Mouse (Mus musculus) gonadal fat pad, adult 2 months (tissue): Measurements from ENCODE around the gene Hoxb1. TPM values are rescaled to one million over a fixed set of nuclear protein-coding genes. Genes with fewer than 3 reads are reported as not detected.

Source experiments
- DNase-seq: peaks from one replicate; pipeline ENCODE4 v3.0.0-alpha.2; 2012; ENCODE audit warnings: low read depth
- polyA plus RNA-seq: library from polyadenylated mRNA; depleted of rRNA; stranded (reverse); fragments of >200 nt; gene quantifications from 2 replicates; pipeline ENCODE4 v1.2.3, GENCODE M21; 2012

Hoxb1 gene
- polyA plus RNA-seq, 1 experiment = 0.92 TPM

DNA sequence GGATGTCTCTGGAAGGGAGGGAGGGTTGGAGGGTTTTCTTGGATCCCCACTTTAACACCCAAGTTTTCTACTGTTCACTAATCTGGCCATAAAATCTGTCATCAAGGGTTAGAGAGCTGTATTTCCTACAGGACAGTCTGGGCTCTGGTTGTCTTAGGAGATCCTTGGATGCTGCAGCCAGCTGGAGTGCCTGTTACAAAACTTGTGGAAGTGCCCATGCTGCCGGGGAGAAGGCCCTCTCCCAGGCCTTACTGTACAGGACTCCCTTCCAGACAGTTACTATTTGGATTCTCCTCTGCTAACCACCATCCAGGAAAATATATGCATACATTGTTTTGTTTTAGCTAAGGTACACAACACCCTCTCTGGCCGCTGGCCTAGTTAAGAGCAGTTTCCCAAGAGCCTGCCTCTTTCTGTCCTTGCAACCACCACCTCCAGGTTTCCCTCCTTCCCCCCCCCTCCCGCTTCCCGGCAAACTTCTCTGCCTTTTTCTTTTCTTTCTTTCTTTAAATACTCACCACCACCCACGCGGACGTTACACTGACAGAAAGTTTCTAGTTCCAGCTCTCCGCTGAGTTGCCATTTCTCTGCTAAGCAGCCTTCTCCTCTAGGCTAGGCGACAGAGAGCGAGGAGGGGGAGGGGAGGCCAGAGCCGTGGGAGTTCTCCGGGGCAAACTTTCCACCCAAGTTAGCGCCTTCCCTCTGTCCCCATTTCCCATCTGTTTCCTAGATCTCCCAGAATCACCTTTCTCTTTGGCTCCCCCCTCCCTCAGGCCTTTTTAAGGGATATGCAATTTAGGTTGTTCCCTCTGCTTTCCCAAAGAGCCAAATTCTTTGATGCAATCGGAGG, 15.8 kb upstream of the Hoxb1 start:
- DNase-seq = no peak

GRCm38 (mm10) chr11:96350341-96350624, 15.3 kb upstream of the Hoxb1 start, which contains the start of gene Hoxb2:
Gene Hoxb2 (plus strand): TSS chr11:96350525.
- no peak for DNase-seq

DNA sequence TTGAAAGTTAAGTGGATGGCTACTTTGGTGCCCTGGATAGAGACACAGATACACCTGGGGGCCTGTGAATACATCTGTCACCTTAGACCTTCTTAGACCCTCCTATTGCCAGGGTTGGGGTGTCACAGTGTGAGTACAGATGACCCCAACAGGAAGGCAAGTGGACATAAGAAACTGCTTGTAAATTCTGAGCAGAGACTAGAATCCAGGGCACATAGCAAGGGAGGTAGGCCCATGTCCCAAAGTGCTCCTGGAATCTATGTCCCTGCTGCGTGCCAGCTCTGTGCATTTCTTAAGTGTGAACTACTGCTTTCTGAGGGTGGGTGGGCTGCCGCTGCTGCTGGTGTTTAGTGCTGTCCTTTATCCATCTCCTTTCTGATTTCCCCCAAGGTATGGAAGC, 14.8 kb upstream of the Hoxb1 start:
- DNase-seq = no peak

DNA sequence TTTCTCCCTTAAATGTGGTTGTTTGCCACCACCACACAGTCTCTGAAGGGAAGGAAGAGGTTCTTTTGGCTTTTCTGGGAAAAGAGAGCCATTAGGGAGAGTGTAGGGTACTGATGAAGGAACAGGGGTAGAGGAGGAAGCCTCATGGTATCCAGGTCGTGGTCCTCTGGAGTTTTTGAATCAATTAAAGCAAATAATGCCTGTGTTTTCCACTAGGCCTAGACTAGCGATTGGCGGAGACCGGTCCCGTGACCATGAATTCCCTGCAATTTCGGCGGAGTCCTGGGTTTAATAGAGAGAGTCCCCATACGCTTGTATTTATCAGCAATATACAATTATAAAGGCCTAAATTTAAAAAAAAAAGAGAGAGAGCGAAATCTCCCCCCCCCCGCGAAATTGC, 14.2 kb upstream of the Hoxb1 start:
- no peak for DNase-seq

GRCm38 (mm10) chr11:96351831-96352230, 13.7 kb upstream of the Hoxb1 start:
- DNase-seq = no peak

GRCm38 (mm10) chr11:96352691-96353521, 12.6 kb upstream of the Hoxb1 start:
- no peak for DNase-seq

GRCm38 (mm10) chr11:96353522-96353841, 12.1 kb upstream of the Hoxb1 start:
- DNase-seq = no peak

- no peak for DNase-seq
Measured at GRCm38 (mm10) chr11:96353939-96354338, 11.6 kb upstream of the Hoxb1 start.

DNA sequence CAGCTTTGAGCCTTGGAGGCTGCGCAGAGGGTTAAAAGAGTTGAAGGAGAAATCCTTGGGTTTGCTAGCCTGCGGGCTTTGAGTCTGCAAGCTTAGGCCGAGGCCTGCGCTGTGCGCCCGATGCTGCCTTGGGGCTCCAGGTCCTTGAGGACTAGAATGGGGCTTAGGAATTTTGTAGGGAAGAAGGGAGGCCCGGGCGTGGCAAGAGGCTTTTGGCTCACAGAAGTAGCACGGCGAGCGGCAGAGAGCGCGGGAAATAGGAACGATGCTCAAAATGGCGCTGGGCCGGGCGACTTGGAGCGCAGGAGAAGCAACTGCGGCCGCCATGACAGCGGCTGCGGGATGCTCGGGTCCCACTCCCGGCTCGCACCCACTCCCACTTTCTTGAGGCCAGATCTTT, 11.2 kb upstream of the Hoxb1 start:
- no peak for DNase-seq

- DNase-seq = no peak
Measured at GRCm38 (mm10) chr11:96354801-96355311, 10.7 kb upstream of the Hoxb1 start.

DNA sequence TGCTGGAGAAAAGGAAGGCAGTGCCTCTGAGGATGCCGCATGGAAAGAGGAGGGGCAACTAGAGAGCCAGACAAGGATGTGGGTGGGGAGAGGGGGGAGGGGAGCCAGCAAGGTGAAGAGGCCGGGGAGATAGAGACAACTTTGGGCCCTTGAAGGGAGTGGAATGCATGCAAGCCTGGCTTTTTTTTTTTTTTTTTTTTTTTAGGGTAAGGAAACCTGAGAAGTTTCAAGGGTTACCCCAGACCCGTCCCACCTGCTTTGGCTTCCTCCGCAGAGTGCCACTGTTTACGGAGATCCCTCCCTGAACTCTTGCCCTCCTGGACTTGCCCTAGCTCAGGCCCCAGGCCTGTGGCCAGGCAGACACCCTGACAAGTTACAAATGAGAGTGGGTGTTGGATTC, 1.7 kb upstream of the Hoxb1 start:
- DNase-seq = no peak

DNA sequence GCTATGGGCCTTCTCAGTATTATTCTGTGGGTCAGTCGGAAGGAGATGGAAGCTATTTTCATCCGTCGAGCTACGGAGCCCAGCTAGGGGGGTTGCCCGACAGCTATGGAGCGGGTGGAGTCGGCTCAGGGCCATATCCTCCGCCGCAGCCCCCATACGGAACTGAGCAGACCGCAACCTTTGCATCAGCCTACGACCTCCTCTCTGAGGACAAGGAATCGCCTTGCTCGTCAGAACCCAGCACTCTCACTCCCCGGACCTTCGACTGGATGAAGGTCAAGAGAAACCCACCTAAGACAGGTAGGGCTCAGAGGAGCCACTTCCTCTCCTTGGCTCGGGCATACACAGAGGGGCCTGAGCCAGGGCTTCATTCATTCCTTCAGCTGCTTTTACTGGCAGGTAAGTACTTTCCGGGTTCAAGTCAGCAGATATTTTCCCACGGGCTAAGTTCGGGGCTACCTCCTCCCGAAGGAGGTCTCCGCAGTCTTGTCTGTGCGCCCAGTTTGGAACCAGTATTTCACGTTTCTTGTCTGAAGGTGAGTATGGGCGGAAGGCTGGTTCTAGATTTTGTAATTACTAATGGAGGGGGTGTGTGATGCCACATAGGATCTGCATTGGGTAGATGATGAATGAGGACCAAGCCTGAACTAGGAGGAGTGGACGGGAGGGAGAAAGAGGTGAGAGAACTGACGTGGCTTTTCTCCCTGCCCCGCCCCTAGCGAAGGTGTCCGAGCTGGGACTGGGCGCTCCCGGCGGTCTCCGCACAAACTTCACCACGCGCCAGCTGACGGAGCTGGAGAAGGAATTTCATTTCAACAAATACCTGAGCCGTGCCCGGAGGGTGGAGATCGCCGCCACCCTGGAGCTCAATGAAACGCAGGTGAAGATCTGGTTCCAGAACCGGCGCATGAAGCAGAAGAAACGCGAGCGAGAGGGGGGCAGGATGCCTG, 815 bp downstream of the Hoxb1 start:
- no peak for DNase-seq

DNA sequence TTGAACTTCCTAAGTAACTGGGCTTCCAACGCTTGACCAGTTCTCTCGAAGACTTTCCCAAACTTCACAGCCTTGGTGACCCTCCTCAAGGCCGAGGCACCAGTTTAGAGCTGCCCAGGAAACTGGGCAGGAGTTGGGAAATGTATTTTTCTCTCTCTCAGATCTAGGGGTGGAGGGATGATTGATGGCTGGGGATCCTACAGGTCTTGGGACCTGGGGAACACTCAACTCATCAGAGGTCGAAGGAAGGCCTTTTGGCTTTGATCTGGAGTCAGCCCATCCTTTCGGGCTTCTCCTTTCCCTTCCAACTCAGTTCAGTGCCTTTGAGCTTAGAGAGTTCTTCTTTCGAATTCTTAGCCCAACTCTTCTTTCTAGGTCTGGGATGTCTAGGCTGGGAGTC, 1.6 kb downstream of the Hoxb1 start:
- no peak for DNase-seq

DNA sequence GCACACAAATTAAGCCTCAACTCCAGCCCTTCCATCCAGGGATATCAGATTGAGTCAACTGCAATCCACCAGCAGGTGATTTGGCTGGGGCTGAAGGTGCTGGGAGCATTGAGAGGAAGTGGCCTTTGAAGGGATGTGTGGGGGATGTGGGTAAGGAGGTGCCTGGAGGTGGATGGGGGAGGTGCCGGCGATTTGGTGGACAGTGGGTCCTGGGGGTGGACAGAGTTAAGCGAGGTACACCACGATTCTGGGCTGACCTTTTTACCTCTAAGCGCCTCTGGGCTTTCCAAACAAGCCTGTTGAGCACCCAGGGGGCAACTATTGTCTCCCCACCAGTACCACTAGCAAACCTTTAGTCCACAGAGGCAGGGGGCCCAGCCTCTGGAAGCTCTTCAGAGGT, 3.1 kb downstream of the Hoxb1 start:
- no peak for DNase-seq

DNA sequence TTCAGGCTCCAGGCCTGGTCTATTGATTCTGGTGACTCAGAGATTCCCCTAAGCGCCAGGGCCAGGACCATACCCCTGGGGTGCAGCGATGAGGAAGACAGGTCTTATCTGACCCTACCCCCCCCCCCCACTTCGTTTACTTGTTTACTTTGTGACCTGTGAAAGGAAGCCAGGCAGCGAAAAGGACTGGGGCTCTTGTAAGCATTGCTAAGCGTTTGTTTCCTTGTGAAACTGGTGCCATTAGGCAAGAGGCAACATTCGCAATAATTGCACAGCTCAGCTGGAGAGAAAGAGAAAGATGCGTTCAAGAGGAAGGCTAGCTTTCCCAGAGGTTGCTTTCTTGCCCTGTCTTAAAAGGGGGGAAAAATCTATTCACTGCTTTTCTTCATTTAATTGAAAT, 3.6 kb downstream of the Hoxb1 start:
- DNase-seq = no peak

- no peak for DNase-seq
Measured at GRCm38 (mm10) chr11:96371726-96372125, 6.2 kb downstream of the Hoxb1 start.

- no peak for DNase-seq
Measured at GRCm38 (mm10) chr11:96372519-96372918, 7.0 kb downstream of the Hoxb1 start.

- DNase-seq = no peak
Measured at GRCm38 (mm10) chr11:96374810-96375209, 9.3 kb downstream of the Hoxb1 start.

DNA sequence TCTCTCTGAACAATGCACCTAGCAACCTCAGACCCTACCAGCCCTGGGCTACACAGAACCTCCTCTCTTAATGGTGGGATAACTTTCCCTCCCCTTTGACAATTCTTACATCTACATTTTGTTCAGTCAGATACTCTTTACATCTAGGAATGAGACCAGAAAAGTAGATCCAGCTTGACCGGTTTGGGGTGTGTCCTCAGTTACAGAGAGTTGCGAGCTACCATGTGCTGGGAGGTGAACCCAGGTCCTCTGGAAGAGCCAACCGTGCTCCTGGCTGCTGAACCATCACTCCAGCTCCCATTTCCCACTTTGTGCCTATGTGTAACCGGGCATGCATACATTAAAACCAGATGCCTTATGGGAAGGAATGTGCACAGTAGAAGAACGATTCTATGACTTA, 17.8 kb downstream of the Hoxb1 start:
- no peak for DNase-seq

DNA sequence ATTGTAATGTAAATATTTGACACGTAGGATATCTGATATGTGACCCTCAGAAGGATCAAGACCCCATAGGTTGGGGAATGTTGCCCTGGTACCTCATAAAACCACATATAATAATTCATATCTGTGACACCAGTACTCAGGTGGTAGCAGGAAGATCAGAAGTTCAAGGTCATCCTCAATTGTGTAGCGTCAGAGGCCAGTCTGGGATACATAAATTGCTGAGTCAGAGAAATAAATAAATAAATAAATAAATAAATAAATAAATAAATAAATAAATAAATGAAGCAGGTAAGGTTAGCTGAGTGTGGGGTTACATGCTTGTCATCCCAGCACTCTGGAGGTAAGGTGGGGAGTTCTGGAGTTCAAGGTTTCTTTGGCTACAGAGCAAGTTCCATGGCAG, 22.1 kb downstream of the Hoxb1 start:
- no peak for DNase-seq

DNA sequence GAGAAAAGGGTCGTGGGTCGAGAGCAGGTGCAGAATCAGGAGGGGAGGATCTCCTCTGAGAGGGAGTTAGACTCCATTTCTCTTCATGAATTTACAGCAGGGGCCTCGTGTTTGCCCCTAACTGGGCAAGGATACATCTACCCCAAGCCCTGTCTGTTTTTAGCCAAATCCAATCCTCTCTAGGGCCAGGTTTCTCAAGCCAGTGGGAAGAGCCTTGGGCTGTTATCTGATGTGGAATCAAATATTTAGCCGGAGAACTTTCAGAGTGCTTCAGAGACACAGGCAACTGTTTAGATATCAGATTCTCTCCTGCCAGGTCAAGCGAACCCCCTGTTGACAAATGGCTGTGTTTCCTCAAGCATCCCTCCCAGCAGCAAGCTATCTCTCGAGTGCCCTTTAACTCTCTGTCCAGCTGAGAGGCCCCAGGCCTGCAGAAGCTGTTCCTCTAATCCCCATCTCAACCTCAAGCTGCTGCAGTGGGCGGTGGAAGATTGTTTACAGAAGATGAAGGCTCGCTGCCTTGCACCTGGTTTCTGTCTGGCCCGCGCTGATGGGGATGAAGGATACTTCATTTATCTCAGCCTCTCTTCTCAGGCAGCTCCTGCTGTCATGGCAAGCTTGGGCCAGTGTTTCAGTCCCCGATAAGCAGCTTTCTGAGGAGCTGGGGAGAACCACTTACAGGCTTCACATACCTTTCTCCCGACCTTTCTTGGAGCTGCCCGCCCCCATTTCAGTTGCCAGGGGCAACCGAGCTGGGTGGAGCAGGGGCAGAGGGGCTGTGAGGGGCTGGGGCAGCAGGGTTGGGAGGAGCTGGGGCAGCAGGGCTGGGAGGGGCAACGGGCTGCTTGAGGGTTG, 31.4 kb downstream of the Hoxb1 start:
- no peak for DNase-seq
